Mouse (Mus musculus) skeletal muscle tissue, adult 2 months (tissue): ENCODE data around the gene Vmn1r67.

Experiments
- DNase-seq: peaks from one replicate; pipeline ENCODE4 v3.0.0-alpha.2; 2012; ENCODE audit warnings: low read depth, low spot score

The Vmn1r67 gene

DNA sequence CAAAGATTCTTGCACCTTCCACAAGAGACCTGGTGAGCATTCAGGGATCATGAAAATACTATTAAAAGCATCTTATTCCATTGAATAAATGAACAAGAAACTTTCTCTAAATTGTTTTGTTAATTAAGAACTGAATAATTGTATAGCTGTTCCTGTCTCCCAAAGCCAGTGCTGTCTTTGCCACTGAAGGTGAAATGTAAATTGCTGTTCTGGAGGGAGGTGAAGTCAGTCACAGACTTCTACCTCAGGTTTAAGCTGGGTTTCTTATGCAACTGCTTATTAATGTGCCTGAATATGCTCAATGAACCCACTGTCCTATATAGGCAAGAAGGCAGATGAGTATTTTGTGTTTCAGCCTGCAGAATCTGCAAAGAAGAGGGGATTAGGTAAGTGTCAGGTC is at the start of gene Vmn1r67:
Vmn1r67 (plus strand) TSS at position 301 of the 400 bp plus-strand sequence.
- no peak for DNase-seq

DNA sequence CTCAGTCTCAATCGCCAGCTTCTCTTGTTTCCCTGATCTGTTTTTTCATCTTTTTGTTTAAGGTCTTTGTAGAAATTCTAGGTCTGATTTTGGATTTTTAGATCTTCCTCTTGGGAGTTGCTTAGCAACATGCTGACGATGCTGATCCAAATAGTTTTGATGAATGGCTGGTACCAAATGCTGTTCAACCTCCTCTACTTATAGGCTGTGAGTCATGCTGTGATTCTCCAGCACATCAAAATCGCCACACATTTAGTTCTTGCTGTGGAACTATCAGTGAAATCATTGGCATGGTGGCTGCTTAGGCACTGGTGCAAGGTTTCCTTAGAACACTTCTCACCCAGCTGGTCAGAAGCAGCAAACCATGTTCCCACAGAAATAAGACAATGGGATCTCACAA is 15.0 kb downstream of the Vmn1r67 start:
- no peak for DNase-seq

DNA sequence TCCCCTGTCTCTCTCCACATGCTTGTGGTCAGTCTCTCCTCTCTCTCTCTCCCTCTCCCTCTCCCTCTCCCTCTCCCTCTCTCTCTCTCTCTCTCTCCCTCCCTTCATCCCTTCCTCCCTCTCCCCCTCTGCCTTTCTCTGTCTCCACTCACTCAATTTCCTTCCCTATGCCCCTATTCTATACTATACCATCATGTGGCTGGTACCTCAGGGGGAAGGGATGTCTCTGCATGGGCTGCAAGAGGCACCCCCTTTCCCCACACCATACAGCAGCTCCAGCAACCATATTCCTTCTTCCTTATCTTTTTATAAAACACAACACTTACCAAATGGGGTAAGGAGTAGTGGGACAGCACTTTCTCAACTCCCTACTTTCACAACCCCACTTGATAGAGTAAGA is 36.7 kb downstream of the Vmn1r67 start:
- DNase-seq = no peak

DNA sequence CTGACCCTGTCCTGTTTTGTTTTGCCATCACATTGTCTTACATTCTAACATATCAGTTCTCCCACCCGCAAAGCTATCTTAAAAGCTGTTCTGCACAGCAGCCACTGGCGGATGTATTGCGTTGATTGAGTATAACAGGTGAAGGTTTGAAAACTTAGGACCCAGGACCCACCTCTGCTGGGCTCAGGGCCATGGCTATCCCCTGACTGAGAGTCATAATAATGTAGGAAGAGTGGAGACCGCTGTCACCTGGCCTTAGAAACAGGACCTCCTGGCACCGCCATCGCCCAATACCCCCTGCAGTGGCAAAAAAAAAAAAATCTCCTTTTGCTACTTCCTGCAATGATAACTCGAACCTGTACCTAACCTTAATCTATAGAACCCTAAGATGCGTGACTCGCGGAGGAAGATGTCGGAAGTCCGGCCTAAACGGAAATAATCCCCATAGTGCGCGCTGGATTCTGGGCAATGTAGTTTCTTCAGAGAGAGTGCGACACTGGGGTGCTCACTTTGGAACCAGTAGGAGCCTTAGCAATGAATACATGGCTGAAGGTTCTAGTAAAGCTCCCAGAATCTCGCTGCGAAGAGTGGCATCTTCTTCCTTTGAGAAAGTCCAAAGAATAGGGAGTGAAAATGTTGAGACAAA is 37.6 kb downstream of the Vmn1r67 start:
- no peak for DNase-seq

DNA sequence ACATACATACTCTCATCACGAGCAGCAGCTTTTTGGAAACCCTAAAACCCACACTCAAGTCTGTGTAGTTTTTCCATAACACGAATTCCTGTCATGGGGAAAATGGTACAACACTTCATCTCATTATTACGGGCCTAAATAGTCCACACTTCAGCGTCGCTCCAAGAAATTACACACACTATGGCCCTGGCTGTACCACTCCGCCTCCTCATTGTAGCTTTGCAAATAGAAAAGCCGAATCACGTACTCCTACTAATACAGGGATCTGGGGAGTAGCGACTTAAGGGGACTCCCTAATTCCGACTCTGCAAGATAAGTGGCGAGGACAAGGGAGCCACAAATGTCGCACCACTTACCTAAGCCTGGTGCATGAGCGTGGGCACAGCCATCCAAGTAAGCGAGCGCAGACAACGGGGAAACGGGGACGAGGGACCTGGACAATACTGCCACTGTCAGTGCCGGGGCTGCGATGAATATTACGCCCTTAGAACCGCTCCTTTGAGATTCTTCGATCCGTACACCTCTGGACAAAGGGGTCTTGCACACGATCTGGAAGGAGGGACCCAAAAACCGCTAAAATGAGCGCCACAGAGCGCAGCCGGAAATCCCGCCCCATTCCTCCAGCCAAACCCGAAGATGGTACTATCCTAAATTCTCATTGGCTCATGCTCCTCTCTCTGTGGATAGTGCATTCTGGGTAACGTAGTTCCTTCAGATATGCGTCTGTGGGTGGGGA is 51.8 kb downstream of the Vmn1r67 start, which contains the start of gene Zik1:
Zik1 (minus strand) TSS at position 609 of the 736 bp plus-strand sequence.
- peak; percentile 18 for DNase-seq

DNA sequence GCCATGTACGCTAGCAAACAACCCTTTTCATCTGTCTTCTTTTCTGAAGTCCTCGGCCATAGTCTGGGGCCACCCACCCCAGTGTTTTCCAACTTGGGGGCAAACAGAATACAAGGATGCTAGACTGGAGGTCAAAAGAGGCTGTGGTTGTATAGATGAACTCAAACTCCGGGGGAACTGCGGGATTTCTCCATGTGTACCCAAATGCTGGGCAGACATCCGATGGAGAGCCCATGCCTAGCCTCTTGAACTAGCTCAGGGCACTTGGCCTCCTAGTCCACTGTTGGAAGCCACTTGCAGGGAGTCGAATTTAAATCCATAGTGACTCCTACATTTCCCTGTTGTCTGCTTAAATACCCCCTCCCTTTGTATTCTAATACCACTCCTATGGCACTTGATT is 52.4 kb downstream of the Vmn1r67 start:
- DNase-seq = no peak
